Mouse (Mus musculus) embryo, embryonic 10 days (tissue): ENCODE measurements at regions not wholly inside any gene's neighbourhood (a gene's known extent, or its start where the extent isn't known, plus 50 kb on each side); places are given as distances from the start of the nearest gene placed in this dataset.

Experiments used
- DNase-seq: peaks from one replicate; pipeline ENCODE4 v3.0.0-alpha.2; 2015; ENCODE audit warnings: low spot score

DNA sequence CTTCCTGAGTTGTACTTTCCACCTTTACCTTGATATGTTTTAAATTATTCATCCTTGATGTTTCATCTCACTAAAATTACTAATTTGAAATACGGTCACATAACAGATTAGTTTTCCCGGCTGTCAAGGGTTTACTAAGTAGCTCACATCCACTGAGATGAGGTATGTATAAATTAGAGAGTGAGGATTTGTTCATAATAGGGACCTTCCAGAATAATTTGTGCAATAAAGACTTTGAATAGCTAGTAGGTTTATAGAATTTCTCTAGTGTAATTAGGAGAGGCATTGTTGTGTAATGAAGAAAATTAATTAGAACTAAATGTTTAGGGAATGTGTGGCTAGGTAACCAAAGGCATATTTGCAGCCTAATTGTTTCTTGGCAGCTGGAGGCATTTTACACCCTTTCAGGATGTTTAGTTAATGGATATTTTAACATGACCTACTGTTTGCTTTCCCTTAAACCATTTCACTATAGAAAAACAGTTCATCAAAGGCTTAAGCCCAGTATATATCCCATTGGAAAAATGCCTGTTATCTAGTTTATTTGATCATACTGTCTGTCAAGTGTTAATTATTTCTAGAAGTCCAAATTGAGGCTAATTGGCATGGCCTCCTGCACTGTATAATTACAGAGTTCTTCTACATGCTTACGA is 70.8 kb downstream of the Mat2b start:
- no peak for DNase-seq

DNA sequence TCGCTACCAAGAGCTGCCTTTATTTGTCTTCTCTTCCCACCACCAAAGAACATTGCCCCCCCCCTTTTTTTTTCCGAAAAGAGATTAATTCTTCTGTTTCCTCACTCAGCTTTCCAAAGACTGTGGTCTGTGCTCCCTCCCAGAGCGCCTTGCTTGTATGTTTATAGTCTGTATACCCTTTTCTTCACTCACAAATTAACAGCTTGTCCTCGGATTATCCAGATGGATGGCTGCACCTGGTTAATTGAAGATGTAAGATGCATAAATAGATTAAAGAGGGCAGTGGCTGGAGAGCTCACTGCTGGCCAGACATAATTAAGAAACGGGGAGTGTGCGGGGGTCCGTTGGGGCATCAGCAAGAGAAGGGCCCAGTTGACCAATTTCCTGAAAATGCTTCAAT is 75.0 kb downstream of the Mat2b start:
- no peak for DNase-seq

DNA sequence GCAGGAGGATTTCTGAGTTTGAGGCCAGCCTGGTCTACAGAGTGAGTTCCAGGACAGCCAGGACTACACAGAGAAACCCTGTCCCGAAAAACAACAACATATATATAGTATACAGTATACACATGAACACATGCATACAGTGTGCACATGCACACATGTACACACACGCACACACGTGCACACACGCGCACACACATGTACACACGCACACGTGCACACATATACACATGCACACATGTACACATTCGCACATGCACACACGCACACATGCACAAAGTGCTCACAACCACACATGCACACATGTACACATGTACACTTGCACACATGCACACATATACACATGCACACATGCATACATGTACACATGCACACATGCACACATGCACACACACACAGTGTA is 92.0 kb downstream of the Mat2b start:
- no peak for DNase-seq

DNA sequence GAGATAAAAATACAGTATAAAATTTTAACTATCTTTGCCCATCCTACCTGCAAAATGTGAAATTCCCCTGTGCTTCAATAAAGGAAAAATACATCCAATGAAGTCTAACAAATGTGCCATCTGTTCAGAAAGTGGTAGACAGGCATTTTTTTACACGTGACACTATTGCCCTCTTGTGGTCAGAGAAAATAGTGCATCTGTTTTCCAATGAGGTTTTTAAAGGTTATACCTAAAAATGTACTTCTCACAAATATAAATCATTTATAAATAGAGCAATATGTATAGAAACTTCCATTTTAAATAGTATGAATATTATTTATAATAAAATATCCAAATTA is 93.5 kb downstream of the Mat2b start:
- peak; percentile 53 for DNase-seq

DNA sequence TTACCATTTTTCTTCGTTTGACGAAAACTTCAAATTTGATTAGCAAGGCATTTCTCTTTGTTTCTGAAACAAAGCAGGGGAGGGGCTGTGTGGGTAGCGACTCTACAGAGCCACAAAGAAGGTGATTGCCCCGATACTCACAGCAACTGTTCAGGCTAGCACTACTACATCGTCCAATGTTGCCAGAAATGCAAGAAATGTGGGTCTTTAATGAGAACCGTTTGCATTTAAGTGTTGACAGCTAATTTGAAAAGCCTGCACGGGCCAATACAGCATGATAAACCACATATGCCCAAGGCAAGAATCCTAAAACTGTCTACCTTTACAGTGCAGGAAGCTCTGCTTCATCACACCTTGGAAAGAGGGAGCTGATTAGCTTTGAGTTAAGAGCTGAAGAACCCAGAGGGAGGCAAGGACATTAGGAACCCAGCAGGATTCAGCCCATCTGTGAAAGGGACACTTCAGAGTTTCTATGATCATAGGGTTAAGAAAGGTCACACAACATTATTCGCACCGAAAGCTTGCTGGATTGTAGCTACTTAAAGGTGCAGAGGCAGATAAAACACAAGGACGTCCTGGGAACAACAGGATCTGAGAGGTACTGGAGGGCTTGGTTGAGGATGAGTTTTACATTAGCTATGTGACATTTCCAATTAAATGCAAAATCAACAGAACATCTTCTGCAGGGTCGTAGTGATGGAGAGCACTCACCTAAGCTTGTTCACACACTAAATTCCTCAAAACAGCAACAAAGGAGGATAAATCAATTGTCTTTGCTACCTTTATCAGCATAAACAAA is 94.0 kb downstream of the Mat2b start:
- DNase-seq, result peak; percentile 8

DNA sequence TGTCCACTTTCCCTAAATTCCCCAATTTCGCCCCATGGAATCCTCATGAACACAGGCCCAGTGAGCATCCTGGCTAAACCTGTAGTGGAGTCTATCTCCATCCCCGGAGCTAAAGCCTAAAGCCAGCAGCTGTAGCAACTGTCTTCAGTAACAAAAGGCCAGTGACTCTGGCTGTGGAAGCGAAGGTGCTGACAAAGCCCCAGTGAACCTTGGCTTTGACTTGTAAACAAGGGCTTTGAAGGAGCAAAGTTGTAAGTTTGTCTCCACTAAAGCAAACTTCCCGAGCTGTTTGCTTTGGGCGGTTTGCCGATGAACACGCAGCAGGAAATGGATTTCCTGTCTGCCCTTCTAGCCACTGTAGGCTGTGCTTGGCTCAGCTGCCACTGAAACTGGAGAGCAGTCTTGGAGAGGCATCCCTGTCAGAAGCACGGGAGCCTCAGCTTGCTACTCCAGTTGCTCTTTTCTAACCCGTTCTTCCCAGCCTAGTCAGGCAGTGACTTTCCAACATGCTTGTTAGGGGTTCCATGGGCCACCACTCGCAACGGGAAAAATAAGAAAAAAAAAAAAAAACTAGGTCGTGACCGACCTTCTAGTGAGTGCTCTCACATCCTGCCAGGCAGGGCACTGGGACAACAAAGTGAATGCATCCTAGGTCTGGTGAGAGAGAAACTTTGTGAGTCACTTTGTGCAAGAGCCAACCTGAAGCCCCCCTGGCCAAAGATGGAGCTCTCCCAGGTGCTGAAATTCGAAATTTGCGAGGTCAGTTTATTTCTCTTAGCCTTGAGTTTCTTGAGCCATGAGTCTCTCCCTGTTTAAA is 94.8 kb downstream of the Mat2b start:
- peak; percentile 61 for DNase-seq

DNA sequence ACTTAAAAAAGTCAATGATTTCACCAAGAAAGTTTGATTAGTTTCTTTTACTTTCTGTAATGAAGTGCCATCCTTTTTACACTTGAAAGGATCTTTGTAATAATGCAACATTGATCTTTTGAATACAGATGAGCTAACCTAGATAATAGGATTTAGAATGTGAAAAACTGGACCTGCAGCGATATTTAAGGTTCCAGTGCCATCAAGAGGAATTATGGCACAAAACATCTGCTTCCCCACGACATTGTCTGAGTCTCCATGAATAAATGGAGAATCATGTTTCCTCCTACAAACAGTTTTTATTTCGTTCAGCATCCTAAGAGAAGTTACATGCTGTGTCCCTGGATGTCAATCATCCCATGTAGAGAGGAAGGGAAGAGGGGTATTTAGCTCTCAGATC is 98.7 kb downstream of the Mat2b start:
- no peak for DNase-seq

DNA sequence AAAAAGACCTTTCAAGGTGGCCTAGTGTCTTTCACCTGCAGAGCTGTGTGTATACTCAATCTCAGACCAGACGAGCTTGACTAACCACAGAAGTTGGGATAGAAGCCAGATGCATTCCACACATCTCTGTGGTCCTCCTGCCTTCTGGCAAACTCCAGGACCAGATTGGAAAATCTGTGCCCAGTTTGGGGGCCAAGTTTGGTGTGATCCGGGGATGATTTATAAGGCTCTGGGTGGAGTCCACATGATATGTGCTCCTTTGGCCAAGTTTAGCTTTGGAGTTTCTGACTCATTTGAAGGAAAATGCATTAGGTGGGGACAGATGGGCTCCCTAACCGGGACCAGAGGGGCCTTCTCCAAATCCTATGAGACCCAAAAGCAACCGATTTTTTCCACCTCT is 102.9 kb downstream of the Mat2b start:
- DNase-seq, result no peak

DNA sequence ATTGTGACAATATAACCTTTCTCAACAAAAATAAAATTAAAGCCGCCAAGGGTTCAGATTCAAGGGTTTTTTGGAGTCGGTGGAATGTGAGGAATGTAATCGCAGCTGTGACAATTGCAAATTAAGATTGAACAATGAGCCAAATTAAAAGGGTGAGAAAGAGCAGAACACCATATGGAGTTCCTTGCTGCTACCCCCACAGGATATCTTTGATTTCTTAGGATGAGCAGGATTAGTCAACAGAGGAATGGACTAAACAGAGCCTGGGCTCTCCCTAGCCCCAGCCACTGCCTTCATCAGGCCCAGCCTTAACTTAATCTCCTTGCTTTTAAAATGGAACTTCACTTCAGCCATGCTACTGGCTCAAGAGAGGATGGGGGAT is 121.3 kb downstream of the Mat2b start:
- peak; percentile 4 for DNase-seq

DNA sequence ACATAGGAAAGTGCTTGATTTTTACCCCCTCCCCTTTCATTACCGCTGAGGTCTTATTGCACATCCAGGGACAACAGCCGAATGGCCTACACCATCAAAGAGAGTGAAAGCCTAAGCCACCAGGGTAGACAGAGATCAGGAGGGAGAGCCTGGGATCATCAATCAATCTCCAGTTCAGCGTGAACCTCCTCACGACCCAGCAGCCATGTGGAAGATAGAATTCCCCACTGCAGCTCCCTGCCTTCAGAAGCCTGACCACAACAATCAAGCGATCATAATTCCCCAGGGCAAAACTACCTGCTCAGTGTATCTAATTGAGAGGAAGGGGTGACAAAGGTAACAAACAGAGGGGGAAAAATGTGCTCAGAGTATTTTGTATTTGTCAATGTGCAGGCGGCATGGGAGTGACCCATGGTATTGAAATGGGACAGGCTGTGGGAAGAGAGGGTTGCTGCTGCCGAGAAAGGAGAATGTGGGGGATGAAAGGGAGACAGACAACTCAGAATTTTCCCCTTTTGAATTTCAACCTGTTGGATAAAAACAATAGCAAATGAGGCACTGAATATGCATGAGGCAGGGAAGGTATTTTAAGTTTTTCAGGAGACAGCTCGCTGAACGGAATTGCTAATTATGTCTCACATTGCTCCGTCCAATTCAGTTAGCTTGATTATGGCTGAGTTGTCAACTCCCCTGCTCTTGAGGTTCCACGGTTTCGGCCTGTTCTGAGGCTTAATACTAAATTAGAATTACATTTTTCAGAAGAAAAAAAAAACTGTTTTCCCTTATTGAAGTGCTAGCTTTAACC is 121.8 kb downstream of the Mat2b start:
- DNase-seq, result peak; percentile 42

DNA sequence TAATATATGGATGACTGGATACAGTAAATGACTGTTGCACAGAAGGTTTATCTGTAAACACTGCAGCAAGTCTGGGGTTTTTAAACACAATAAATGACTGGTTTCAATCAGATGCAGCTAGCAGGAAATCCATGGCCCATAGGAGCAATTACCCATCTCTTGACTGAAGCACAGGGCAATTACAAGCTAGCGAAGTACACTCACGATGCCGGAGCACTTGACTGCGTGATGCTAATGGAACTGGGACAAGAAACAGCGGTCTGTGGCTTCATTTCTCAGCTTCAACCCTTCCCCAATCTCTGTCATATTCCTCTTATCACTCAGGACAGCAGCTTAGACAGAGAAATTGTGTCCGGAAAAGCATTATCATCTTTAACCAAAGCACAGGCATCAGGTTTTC is 132.1 kb downstream of the Mat2b start:
- DNase-seq, result no peak

DNA sequence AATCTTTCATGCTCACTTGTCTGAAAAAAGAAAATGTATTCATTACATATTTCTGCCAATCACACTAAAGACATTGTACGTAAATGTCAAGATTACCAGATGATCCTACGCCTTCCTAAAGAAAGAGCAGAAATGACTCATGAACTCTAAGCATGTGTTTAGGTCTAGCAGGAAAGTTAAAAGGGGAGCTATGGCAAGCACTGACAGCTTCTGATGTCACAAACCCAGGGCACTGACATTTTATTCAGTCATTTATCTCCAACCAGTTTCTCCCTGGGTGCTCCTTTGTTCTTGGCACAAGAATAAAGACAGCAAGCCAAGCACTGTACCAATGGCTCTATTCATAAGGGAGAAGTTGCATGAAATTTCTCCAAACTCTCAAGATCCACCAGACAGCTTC is 133.0 kb downstream of the Mat2b start:
- DNase-seq, result no peak

DNA sequence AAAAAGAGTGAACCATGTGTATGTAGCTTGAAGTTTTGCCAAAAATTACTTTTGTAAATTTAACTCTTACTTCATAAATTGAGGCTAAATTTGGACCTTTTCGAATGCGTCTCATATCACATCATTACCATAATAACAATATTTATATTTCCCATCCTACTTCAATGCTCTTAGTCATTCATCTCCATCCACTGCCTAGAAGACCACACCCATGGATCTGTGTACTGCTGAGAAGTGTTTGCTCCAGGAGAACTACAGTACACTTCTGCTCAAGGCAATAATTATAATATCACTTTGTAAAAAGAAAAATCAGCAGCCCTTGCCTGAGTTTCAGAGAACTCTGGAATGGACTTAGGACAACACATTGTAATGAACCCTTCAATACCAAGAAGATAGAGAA is 133.6 kb downstream of the Mat2b start:
- DNase-seq, result no peak

DNA sequence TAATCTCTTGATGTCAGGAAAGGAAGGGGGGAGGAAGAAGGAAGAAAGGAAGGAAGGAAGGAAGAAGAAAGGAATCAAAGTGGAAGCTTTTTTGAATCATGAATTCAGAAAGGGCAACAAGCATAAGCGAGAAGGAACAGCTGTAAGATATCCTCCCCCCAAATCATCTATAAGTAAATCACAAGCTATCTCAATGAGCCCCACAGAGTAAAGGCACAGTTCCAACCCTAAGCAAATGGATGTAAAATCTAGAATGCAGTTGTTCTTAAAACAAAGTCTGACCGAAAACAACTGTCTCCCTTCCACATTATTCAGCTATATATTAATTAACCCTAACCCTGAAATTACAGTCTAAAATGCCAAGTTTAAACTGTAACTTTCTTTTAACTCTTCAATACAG is 136.5 kb downstream of the Mat2b start:
- DNase-seq, result no peak

DNA sequence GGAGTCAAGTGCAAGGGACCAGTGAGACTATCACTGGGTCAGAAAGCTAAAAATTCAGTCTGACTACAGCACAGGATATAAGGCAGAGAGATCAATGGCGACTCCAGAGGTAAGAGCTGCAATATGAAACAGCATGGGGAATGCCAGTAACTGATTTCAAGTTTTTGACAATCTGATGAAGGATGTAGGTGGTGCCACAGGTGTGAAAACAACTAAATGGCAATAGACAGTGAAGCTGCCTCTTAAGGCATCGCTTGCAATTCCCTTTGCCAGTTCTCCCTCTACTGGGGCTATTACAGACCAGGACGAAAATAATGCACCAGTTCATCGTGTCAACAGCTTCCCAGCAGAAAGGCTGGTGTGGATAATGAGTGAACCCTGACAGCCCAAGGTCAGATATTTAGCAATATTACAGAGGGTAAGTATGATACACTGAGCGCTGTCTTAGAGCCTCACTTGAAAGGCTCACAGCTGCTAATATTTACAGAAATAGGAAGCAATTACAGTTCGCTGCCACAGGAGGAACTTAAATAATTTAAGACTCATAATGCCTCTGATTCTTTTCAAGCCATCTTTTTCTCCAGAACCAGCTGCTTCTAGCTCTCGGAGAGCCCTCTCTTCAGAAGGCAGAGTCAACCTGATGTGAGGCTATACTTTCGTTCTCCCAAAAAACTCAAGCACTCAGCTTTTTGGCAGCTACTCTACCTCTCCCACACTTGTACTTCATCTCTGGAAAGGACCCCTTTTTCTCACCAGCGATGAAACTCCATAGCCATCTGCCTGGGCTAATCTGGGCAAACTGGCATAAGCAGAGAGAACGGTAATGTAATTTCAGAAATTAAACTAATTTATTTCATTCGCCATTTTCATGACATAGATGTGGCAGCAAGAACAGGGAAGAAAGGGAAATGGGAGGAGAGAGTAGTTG is 139.9 kb downstream of the Mat2b start:
- DNase-seq, result no peak

DNA sequence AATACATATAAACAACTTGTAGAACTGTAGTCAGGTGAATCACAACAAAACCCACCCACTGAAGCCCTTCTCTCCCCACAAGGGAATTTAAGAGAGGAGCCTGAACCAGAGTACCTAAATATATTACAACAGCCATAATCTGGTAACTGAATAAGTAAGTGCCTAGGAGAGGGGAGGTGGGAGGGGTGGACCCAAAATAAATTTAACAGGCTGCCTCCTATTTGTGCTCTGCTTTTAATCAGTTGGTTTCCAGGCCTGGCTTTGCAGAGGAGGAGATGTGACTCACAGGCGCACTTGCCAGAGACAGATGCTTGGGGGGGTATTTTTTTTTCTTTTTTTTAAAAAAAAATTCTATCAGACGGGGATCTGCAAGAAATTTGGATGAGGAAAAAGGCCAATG is 142.9 kb downstream of the Mat2b start:
- DNase-seq, result no peak

DNA sequence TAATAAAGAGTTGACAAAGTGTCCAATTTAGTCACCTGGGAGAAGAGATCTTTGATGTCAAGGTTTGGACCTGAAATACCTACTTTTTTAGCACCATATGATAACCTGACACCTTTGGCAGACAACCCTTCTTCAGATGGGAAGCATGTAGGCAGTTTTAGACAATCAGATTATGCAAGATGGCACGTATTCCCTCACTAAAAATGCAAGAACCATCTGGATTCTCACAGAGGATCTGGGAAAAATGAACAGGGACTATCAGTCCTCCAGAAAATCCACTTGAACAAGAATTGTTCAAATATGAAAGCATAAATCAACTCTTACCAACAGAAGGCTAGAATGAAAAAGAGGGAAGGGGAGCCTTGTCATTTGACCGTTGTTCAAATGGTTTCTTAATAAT is 148.4 kb downstream of the Mat2b start:
- DNase-seq, result no peak

DNA sequence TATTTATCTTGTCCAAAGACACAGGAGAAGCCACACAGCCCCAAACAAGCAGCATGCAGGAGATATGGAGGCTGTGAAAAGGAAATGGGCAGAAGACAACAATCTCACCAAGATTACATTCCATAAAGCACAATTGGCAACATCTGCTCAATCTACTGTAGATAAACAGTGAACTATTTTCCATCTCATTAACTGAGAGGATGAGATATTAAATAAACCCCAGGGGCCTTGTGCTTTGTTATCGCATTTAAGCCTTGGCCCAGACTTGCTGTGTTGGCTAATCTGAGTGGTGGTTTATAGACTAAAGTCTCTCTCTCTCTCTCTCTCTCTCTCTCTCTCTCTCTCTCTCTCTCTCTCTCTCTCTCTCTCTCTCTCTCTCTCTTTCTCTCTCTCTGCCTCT is 149.5 kb downstream of the Mat2b start:
- no peak for DNase-seq

DNA sequence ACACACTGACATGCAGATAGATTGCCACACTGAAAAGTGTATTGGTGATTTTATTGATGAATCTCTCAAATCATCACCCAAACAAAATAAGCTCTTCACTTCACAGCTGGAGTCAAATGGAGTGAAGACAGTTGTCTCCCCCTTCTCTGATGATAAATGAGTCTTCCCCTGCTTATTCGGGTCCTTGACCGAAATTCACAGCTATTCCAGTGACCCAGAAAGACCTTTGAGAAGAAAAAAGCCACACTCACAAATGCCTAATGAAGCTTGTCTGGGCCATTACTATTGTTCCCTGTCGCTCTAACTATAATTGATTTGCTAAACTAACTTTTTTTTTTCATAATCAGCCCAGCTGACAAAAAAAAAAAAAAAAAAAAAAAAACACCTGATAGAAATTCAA is 154.8 kb downstream of the Mat2b start:
- peak; percentile 57 for DNase-seq

DNA sequence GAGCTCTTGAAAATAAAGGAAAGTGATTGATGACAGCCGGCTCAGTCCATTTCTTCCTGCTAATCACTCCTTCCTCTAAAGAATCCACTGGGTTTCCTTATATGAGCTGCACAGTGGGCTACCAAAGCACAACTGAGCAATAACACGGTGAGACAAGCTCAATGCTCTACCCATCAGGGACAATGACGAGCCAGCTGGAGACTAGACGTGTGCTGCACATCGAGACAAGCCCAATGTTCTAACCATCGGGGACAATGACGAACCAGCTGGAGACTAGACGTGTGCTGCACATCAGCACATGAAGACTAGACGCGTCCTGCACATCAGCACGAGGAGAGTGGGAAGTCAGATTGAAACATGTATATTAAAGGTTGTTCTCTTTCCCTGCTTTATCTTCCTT is 155.2 kb downstream of the Mat2b start:
- DNase-seq, result peak; percentile 81

DNA sequence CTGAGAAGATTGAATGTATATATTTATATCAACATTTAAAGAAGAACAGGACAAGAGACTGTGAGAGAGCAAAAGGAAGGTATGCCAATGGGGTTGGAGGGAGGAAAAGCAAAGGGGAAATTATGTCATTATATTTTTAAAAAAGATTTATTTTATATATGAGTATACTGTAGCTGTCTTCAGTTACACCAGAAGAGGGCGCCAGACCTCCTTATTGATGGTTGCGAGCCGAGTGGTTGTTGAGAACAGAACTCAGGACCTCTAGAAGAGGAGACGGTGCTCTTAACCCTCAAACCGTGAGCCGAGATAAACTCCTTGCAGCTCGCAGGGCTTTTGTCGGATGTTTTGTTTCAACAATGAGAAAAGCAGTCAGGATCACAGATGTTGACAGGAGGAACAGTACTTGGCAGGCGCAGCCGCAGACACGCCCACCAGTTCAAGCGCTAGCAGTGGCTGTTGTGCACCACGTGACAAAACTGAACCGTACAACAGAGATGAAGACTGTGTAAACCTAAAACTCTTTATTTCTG is 158.7 kb downstream of the Mat2b start:
- peak; percentile 11 for DNase-seq
